Mouse (Mus musculus): ENCODE measurements at regions not wholly inside any gene's neighbourhood (a gene's known extent, or its start where the extent isn't known, plus 50 kb on each side); places are given as distances from the start of the nearest gene placed in this dataset.

GRCm38 (mm10) chr14:99614748-99615147 lies 316.3 kb downstream of the Klf5 start:
- no peak for DNase-seq (ENCODE audit: low spot score)

GRCm38 (mm10) chr14:99616655-99617335 lies 318.3 kb downstream of the Klf5 start:
- DNase-seq (ENCODE audit: low spot score), result no peak

GRCm38 (mm10) chr14:99617374-99617773 lies 318.9 kb downstream of the Klf5 start:
- DNase-seq (ENCODE audit: low spot score), result no peak

- DNase-seq (ENCODE audit: low spot score), result peak; percentile 28
These were observed 323.0 kb downstream of the Klf5 start for GRCm38 (mm10) chr14:99621538-99621937.

GRCm38 (mm10) chr14:99624380-99625327 lies 326.2 kb downstream of the Klf5 start:
- DNase-seq (ENCODE audit: low spot score), result no peak

- DNase-seq (ENCODE audit: low spot score), result no peak
These were observed 329.1 kb downstream of the Klf5 start for GRCm38 (mm10) chr14:99627615-99628014.

GRCm38 (mm10) chr14:99631092-99631491 lies 332.6 kb downstream of the Klf5 start:
- no peak for DNase-seq (ENCODE audit: low spot score)

- no peak for DNase-seq (ENCODE audit: low spot score)
These were observed 334.0 kb downstream of the Klf5 start for GRCm38 (mm10) chr14:99632444-99632843.

- no peak for DNase-seq (ENCODE audit: low spot score)
These were observed 337.2 kb downstream of the Klf5 start for GRCm38 (mm10) chr14:99635556-99636150.

GRCm38 (mm10) chr14:99641475-99642453 lies 343.3 kb downstream of the Klf5 start:
- peak; percentile 15 for DNase-seq (ENCODE audit: low spot score)

GRCm38 (mm10) chr14:99646323-99646722 lies 347.8 kb downstream of the Klf5 start:
- DNase-seq (ENCODE audit: low spot score), result no peak

- no peak for DNase-seq (ENCODE audit: low spot score)
These were observed 375.9 kb downstream of the Klf5 start for GRCm38 (mm10) chr14:99674399-99674798.

GRCm38 (mm10) chr14:99687062-99687806 lies 388.7 kb downstream of the Klf5 start:
- no peak for DNase-seq (ENCODE audit: low spot score)

- DNase-seq (ENCODE audit: low spot score), result no peak
These were observed 389.9 kb downstream of the Klf5 start for GRCm38 (mm10) chr14:99688415-99688814.

- no peak for DNase-seq (ENCODE audit: low spot score)
These were observed 397.8 kb downstream of the Klf5 start for GRCm38 (mm10) chr14:99696301-99696700.

- DNase-seq (ENCODE audit: low spot score), result no peak
These were observed 401.1 kb downstream of the Klf5 start for GRCm38 (mm10) chr14:99699545-99699944.

- no peak for DNase-seq (ENCODE audit: low spot score)
These were observed 407.5 kb downstream of the Klf5 start for GRCm38 (mm10) chr14:99706004-99706403.

- no peak for DNase-seq (ENCODE audit: low spot score)
These were observed 409.6 kb downstream of the Klf5 start for GRCm38 (mm10) chr14:99708066-99708465.

GRCm38 (mm10) chr14:99709764-99710163 lies 411.3 kb downstream of the Klf5 start:
- no peak for DNase-seq (ENCODE audit: low spot score)

GRCm38 (mm10) chr14:99710656-99711177 lies 412.2 kb downstream of the Klf5 start:
- DNase-seq (ENCODE audit: low spot score), result no peak

GRCm38 (mm10) chr14:99712624-99713023 lies 414.1 kb downstream of the Klf5 start:
- DNase-seq (ENCODE audit: low spot score), result no peak
